Mouse (Mus musculus) spleen, embryonic (tissue): ENCODE measurements around the gene Rab11fip4.

Experiments
- CTCF ChIA-PET: fragments of 350-600 bp; sonication (Branson Sonifier 250); formaldehyde crosslinking; loops from one replicate; lab custom pipeline; 2022; lab: Charles Lee

Gene Rab11fip4

DNA sequence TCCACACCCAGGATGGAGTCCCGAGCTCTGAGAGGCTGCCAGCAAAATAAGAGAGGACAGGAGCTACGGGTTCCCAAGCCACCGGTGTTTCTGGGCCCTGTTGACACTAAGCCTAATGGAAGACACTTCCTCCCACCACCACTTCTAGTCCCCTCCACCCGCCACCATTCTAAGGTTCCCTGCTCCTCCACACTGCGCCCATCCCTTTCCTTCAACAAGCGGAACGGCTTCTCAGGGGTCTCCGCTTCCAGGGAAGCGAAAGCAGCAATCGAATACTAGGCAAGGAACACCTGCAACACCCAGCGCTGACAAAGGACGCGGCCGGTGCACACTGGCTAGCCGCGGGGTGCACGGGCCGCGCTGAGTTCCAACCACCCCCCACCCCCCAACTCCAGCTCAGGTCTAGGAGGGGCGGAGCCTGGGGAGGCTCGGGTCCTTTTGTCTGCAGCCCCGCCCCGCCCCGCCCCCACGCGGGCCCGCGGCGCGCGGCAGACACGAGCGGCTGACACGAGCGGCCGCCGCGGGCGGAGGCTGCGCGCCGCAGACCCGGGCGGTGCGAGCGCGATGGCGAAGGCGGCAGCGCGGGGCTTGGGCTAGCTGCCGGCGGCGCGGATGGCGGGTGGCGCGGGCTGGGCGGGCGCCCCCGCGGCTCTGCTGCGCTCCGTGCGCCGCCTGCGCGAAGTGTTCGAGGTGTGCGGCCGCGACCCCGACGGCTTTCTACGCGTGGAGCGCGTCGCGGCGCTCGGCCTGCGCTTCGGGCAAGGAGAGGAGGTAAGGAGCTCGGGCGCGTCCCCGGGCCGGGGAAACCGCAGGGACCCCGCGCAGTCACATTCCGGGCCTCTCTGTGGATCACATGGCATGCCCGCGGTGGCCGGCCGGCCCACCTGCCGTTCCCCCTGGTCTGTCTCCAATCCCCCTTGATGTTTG, at the start of gene Rab11fip4:
Rab11fip4 (plus strand) TSS at position 549 of the 927 bp plus-strand sequence.
- CTCF ChIA-PET: interaction anchor here (0.6 kb wide), 1 partner anchor 29 kb away, joined by 3 read pairs; no protein-coding TSS in a partner anchor

DNA sequence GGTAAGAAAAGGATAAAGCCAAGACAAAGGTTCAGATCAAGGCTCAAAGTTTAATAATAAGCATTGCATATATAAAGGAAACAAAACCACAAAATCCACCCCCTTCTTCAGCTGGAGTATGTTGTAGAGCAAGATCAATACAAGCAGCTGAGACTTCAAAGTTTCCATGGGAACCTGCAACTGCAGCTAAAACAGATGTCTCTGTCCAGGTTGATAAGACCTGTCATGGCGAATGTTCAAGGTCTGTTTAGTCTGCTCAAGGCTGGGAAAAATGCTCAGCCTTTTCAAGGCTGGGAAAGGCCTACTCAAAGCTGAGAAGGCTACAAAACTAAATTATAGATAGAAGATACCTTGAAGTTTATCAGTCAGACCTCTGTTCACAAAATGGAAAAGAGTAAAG, 38.4 kb upstream of the Rab11fip4 start:
- CTCF ChIA-PET: interaction anchor here (0.7 kb wide), 2 partner anchors 90 to 571 kb away, joined by 3 to 9 read pairs; no protein-coding TSS in a partner anchor

- CTCF ChIA-PET: no interaction called here
Observed at GRCm38 (mm10) chr11:79560536-79560935, 30.5 kb upstream of the Rab11fip4 start.

GRCm38 (mm10) chr11:79563493-79563892, 27.5 kb upstream of the Rab11fip4 start:
- CTCF ChIA-PET: no interaction called here

GRCm38 (mm10) chr11:79566947-79567346, 24.1 kb upstream of the Rab11fip4 start:
- CTCF ChIA-PET: no interaction called here

DNA sequence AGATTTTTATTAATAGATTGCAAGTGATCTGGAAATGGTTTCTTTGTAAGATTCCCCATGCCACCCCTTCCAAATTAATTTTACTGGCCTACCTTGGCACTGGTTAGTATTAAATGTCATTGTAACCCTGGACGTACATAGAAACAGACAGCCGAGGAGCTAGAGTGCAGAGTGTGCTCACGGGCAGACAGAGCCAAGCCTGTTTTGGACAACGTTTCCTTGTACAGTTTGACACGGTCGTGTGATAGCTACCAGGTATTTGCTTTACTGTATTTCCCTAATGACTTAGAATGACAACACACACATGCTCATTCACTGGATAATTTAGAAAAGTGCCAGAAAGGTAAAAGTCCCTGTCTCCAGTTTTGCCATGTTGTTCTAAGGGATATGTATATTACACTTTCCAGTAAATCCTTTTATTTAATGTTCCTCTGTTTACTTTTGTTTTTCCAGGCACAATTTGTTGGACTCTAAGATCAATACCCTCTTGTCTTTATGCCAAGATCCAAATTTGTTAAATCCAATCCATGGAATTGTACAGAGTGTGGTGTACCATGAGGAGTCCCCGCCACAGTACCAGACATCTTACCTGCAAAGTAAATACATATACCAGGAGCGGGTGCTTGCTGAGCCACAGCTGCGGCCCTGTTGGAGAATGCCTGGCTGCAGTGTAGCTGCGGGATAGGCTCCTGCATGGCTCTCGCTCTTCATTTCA, 22.7 kb upstream of the Rab11fip4 start:
- CTCF ChIA-PET: no interaction called here

- CTCF ChIA-PET: no interaction called here
Observed at GRCm38 (mm10) chr11:79570319-79570718, 20.7 kb upstream of the Rab11fip4 start.

DNA sequence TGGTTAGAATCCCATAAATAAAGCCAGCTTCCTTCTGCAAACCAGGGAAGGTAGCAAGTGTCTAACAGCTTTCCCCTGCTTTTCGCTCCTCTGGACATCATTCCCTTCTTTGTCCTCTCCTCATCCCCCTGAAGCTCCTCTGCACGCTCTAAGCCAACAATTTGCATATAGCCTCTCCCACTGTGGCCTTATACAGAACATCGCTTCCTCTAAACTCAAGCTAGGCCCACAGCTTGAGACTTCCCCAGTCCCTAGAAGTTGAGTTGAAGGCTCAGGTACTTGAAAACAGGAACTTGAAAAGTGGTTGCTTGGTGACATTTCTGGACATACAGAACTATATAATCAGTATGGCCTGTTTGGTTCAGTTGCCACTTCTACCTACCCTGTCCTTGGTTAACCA, 17.2 kb upstream of the Rab11fip4 start:
- CTCF ChIA-PET: no interaction called here

GRCm38 (mm10) chr11:79575383-79576073, 15.5 kb upstream of the Rab11fip4 start:
- CTCF ChIA-PET: interaction anchor here (1.0 kb wide), 1 partner anchor 49 kb away, joined by 3 read pairs; no protein-coding TSS in a partner anchor

GRCm38 (mm10) chr11:79577741-79578140, 13.3 kb upstream of the Rab11fip4 start:
- CTCF ChIA-PET: no interaction called here

- CTCF ChIA-PET: no interaction called here
Observed at GRCm38 (mm10) chr11:79580660-79581059, 10.4 kb upstream of the Rab11fip4 start.

- CTCF ChIA-PET: no interaction called here
Observed at GRCm38 (mm10) chr11:79581257-79581656, 9.8 kb upstream of the Rab11fip4 start.

DNA sequence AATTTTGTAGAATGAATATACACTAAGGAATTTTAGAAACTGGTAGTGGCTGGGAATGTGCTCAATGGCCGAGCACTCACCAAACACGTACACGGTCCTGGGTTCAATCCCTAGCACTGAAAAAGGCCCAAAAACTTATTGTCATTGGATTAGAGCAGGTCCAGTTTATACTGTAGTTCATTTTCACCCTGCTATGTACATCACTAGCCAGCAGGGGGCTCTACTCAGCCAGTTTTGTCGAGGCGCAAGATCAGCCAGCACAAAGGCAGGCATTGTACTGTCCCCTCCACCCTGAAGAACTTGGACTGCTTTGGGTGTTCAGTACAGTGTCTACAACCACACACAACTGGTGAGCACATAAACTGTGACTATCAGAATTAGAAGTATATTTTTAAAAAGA, 6.8 kb upstream of the Rab11fip4 start:
- CTCF ChIA-PET: interaction anchor here (0.7 to 1.3 kb wide), 3 partner anchors 103 to 1133 kb away, joined by 7 to 14 read pairs (median 10); no protein-coding TSS in a partner anchor

- CTCF ChIA-PET: interaction anchor here (0.6 kb wide), 1 partner anchor 94 kb away, joined by 4 read pairs; no protein-coding TSS in a partner anchor
Observed at GRCm38 (mm10) chr11:79589317-79590075, 1.5 kb upstream of the Rab11fip4 start.

GRCm38 (mm10) chr11:79591591-79591975, 571 bp downstream of the Rab11fip4 start:
- CTCF ChIA-PET: no interaction called here

GRCm38 (mm10) chr11:79593495-79593894, 2.5 kb downstream of the Rab11fip4 start:
- CTCF ChIA-PET: no interaction called here

GRCm38 (mm10) chr11:79610454-79610853, 19.4 kb downstream of the Rab11fip4 start:
- CTCF ChIA-PET: interaction anchor here (0.6 kb wide), 1 partner anchor 53 kb away, joined by 4 read pairs; no protein-coding TSS in a partner anchor

- CTCF ChIA-PET: no interaction called here
Observed at GRCm38 (mm10) chr11:79611011-79611666, 20.1 kb downstream of the Rab11fip4 start.

- CTCF ChIA-PET: no interaction called here
Observed at GRCm38 (mm10) chr11:79612046-79612600, 21.1 kb downstream of the Rab11fip4 start.

DNA sequence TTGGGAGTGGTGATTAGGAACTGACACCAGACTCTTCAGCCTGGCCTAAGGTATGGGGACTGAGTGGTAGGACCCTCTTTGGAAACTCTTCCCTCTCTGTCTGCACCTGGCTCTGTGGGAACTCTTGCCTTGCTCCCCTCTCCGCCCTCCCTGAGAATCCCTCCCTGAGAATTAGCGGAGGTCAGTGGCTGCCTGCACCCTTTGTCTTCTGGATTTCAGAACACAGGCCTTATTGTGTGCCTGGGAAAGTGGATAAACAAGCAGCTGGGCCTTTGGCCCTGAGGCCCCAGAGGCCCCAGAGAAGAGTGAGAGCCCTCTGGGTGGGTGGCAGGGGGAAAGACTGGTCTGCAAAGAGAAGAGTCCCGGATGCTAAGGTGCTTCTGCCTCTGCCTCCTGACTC, 22.1 kb downstream of the Rab11fip4 start:
- CTCF ChIA-PET: no interaction called here
